Mouse (Mus musculus): ENCODE data around the gene Abca13. TPM values are rescaled to one million over a fixed set of nuclear protein-coding genes. Genes with fewer than 3 reads are reported as not detected.

The Abca13 gene
- polyA plus RNA-seq, 1 experiment from 2014 or later: 0.07 TPM

DNA sequence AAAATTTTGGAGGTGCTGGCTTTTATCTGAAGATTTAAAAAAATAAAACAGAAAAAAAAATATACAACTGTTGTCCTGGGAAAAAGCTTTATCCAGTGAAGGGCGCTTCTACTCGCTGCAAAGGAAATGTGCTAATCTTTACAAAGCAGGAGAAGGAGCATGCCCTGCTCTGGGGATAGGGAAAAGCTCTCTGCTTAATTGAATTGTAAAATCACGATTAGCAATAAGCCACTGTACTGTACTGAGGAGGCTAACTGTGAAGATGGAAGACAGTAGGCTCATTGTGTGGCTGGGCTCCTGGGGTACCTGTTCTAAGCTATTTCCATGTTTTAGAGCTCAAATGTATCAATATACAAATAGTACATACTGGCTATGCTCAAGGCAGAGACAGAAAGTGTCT is 417.3 kb downstream of the Abca13 start:
- Histone ChIP-seq H3K9me3 (replicated peaks) (no peaks in the 10 kb centered on the region), H3K27me3 (no peaks in the 10 kb centered on the region), H3K36me3 (no peaks in the 10 kb centered on the region), H3K9ac (no peak overlapping the region), H3K4me2 (replicated peaks) (no peak overlapping the region), H3K27ac (replicated peaks) (no peak overlapping the region), H3K4me3 (replicated peaks) (no peak overlapping the region), H3K4me1 (no peaks in the 10 kb centered on the region)
- 56% methylated on average over 3 of the region's 3 CpGs for whole genome bisulfite sequencing
- ATAC-seq (ENCODE audit: insufficient number of reproducible peaks, low FRiP score, low TSS enrichment, low read depth): no peak

DNA sequence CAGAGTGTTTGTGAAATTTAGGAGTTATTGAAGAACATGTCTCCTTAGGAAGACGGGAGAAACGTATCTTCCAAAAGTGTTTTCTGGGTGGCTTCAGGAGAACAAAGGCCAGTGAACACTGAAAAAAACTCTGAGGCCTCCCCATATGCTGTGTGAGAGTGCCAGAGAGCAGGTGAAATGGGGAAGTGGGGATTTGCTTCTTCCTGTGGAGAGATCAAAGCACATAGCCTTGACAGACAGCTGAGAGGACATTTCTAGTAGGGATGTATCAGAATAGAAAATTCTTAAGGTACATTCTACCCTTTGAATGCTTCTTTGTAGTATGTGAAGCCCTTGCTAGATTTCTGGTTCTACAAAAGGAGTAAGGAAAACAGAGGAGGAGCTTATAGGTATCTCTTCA is 424.4 kb downstream of the Abca13 start:
- Histone ChIP-seq H3K4me3 (replicated peaks) (no peak overlapping the region), H3K4me1 (no peaks in the 10 kb centered on the region), H3K4me2 (replicated peaks) (no peak overlapping the region), H3K9me3 (replicated peaks) (no peaks in the 10 kb centered on the region), H3K27ac (replicated peaks) (no peak overlapping the region), H3K27me3 (no peaks in the 10 kb centered on the region), H3K36me3 (no peaks in the 10 kb centered on the region), H3K9ac (no peak overlapping the region)
- WGBS: 76% methylated on average over 2 of the region's 2 CpGs
- ATAC-seq (ENCODE audit: insufficient number of reproducible peaks, low FRiP score, low TSS enrichment, low read depth): no peak

DNA sequence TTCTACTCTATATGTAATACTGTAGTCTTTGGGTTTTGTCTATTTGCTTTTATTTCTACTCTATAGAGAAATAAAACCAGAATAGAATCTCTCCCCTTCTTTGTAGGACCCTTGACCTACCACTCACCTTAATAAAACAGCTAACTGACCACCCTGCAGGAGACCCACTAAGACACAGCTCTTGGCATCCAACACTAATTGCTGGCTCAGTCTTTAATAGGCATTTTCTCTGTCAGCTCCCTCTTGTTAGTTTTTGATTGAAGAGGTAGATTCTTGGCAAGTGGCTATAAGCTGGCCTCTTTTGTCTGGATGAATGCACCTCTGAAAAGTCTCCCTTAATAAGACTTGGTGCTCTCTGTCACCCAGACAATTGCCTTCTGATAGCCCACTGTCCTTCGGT is 424.9 kb downstream of the Abca13 start:
- H3K4me2 ChIP-seq (replicated peaks): no peak overlapping the region
- no peak overlapping the region for H3K27ac ChIP-seq (replicated peaks)
- no peaks in the 10 kb centered on the region for H3K9me3 ChIP-seq (replicated peaks)
- ATAC-seq (ENCODE audit: insufficient number of reproducible peaks, low FRiP score, low TSS enrichment, low read depth): no peak
- H3K4me3 ChIP-seq (replicated peaks): no peak overlapping the region
- no peaks in the 10 kb centered on the region for H3K27me3 ChIP-seq
- 87% methylated on average over 1 of the region's 1 CpGs for WGBS
- H3K36me3 ChIP-seq: no peaks in the 10 kb centered on the region
- no peak overlapping the region for H3K9ac ChIP-seq
- no peaks in the 10 kb centered on the region for H3K4me1 ChIP-seq

DNA sequence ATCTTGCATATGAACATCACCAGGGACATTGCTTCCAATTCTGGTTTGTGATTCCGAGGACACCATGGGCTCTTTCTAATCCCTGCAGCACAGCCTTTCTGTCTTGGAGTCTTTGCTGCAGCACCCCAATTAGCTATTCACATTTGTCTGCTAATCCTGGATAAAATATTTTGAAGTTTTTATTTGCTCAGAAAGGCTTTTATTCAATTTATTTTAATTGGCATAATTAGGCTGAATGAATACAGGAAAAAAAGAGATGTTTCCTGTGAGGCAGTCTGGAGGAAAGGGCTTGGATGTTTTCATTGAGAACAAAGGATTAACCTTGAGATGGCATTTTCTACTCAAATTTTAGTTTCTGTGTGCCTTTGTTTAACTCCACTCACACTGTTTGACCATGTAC is 428.2 kb downstream of the Abca13 start:
- 55% methylated on average over 1 of the region's 1 CpGs for WGBS
- Histone ChIP-seq H3K27me3 (no peaks in the 10 kb centered on the region), H3K4me2 (replicated peaks) (no peak overlapping the region), H3K4me1 (no peaks in the 10 kb centered on the region), H3K9me3 (replicated peaks) (no peaks in the 10 kb centered on the region), H3K4me3 (replicated peaks) (no peak overlapping the region), H3K9ac (no peak overlapping the region), H3K36me3 (no peaks in the 10 kb centered on the region), H3K27ac (replicated peaks) (no peak overlapping the region)
- ATAC-seq (ENCODE audit: insufficient number of reproducible peaks, low FRiP score, low TSS enrichment, low read depth): no peak

DNA sequence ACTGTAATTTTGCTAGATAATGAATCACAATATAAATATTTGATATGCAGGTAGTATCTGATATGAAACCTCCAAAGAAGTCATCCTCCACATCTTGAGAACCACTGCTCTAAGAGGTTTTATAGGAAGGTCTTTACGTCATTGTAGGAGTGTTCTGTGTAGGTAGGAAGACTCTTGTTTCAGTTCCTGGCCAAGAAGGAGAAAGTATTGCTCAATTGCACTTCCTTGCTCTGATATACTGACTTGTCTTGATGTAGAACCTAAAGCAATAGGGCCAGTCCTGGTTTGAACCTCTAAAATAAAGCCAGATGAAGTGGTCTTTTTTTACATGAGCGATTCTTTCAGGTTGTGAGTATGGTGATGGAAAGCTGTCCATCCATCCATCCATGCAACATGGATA is 431.1 kb downstream of the Abca13 start:
- no peak overlapping the region for H3K4me2 ChIP-seq (replicated peaks)
- no peak overlapping the region for H3K9ac ChIP-seq
- H3K27me3 ChIP-seq: no peaks in the 10 kb centered on the region
- no peak for ATAC-seq (ENCODE audit: insufficient number of reproducible peaks, low FRiP score, low TSS enrichment, low read depth)
- 86% methylated on average over 2 of the region's 2 CpGs for WGBS
- H3K4me1 ChIP-seq: no peaks in the 10 kb centered on the region
- no peak overlapping the region for H3K4me3 ChIP-seq (replicated peaks)
- H3K9me3 ChIP-seq (replicated peaks): no peaks in the 10 kb centered on the region
- no peak overlapping the region for H3K27ac ChIP-seq (replicated peaks)
- no peaks in the 10 kb centered on the region for H3K36me3 ChIP-seq

DNA sequence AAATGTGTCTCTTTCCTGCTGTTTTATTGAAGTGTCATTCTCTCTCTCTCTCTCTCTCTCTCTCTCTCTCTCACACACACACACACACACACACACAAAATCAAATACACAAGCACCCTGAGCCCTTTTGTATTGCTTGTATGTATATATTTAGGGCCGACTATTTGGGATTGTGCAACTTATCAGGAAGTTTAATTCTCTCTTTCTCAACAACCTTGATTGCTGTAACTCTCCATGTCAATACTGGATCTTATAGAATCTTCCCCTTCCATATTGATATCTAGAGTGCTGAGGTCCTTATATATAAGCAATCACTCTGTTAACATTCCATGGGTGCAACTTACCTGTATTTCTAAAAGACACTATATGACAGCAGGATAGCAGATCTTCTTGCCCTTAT is 433.0 kb downstream of the Abca13 start:
- no peaks in the 10 kb centered on the region for H3K4me1 ChIP-seq
- H3K27ac ChIP-seq (replicated peaks): no peak overlapping the region
- no peak overlapping the region for H3K4me2 ChIP-seq (replicated peaks)
- no peak overlapping the region for H3K4me3 ChIP-seq (replicated peaks)
- no peaks in the 10 kb centered on the region for H3K9me3 ChIP-seq (replicated peaks)
- no peak for ATAC-seq (ENCODE audit: insufficient number of reproducible peaks, low FRiP score, low TSS enrichment, low read depth)
- WGBS: 87% methylated on average over 1 of the region's 1 CpGs
- no peaks in the 10 kb centered on the region for H3K27me3 ChIP-seq
- H3K36me3 ChIP-seq: no peaks in the 10 kb centered on the region
- H3K9ac ChIP-seq: no peak overlapping the region

DNA sequence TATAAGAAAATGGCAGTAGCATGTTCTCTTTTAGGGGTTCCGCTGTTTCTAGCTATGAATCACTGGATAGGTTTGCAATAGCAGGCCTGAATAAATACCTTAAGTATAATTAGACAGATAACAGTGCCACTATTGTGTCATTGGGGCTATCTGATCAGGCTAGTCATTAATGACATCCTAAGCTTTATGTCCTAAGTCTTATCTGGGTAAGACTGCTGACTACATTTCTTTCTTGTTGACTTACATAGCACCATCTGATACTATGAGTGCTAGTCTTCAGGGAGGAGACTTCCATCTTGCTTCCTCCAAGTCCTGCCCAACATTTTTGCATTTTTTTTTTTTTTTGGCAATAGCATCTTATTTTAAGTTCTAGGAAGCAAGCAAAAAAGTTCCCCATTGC is 434.1 kb downstream of the Abca13 start:
- WGBS: 81% methylated on average over 1 of the region's 1 CpGs
- Histone ChIP-seq H3K9ac (no peak overlapping the region), H3K4me3 (replicated peaks) (no peak overlapping the region), H3K9me3 (replicated peaks) (no peaks in the 10 kb centered on the region), H3K27ac (replicated peaks) (no peak overlapping the region), H3K4me2 (replicated peaks) (no peak overlapping the region), H3K36me3 (no peaks in the 10 kb centered on the region), H3K4me1 (no peaks in the 10 kb centered on the region), H3K27me3 (no peaks in the 10 kb centered on the region)
- ATAC-seq (ENCODE audit: insufficient number of reproducible peaks, low FRiP score, low TSS enrichment, low read depth): no peak

DNA sequence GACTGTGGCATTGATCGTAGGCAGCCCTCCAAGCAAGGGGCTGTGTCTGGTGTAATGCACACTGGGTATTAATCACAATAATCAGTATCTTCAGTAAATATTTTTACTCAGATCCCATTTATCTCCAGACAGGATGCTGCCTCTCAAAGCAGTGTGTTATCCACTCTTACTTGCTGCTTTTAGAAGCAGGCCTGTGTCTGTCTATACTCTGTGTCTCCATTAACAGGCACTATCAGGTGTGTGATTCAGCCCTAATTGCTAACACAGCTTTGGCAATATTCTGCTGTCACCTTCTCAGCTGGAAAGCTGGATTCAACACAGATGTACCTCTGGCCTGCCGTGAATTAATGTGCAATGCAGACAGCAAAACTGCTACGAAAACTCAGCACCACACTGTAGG is 455.5 kb downstream of the Abca13 start:
- no peak for ATAC-seq (ENCODE audit: insufficient number of reproducible peaks, low FRiP score, low TSS enrichment, low read depth)
- Histone ChIP-seq H3K4me1 (no peaks in the 10 kb centered on the region), H3K36me3 (no peaks in the 10 kb centered on the region), H3K9me3 (replicated peaks) (no peaks in the 10 kb centered on the region), H3K27ac (replicated peaks) (no peak overlapping the region), H3K4me3 (replicated peaks) (no peak overlapping the region), H3K9ac (no peak overlapping the region), H3K27me3 (no peaks in the 10 kb centered on the region), H3K4me2 (replicated peaks) (no peak overlapping the region)
- WGBS: 82% methylated on average over 3 of the region's 3 CpGs

DNA sequence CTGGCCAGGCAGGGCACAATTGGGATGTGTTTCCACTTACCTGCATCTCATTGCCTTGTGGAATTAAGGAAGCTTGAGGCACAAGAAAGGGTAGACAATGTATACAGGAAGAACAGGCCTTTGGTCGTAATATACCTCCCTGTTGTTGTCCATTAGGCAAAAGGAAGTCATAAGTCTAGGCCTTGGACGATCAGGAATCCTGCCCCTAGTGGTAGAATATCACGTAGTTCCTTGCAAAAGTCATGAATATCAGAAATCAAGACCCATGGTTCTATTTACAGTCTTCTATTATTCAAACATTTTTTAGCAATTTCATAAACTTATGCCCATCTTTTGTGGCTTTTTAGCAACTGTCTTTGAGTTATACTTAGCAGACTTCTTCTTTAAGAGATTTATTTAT is 456.2 kb downstream of the Abca13 start:
- no peaks in the 10 kb centered on the region for H3K4me1 ChIP-seq
- no peak overlapping the region for H3K4me3 ChIP-seq (replicated peaks)
- no peak overlapping the region for H3K4me2 ChIP-seq (replicated peaks)

DNA sequence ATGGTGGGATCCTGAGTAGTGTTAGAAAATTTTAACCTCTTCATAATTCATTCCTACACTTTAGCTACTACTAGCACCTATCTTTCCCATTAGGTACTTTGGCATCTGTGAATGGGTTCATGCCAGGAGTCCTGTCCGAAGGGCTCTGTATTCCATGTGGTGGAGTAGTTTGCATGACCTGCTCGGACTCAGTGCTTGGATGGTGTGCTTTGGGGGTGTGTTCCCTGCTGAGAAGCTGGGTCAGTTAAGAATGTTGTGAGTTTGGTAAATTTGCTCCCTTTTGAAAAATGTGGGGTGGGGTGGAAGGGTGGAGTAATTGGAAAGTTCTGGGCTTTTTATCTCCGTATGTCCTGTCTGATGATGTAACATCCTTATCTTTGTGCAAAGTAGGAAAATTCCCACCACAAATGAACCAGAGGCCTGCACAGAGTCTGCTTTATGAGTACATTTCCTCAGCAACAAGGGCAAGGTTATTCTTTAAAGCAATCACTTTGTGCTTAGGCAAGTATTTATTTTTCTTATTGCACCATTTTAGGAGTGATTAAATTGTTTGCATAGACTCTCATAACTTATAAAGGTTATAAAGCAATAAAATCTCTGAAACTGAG is 475.0 kb downstream of the Abca13 start:
- no peak overlapping the region for H3K4me2 ChIP-seq (replicated peaks)
- H3K9ac ChIP-seq: no peak overlapping the region
- no peaks in the 10 kb centered on the region for H3K4me1 ChIP-seq
- no peak overlapping the region for H3K27ac ChIP-seq (replicated peaks)
- WGBS: 72% methylated on average over 3 of the region's 3 CpGs
- H3K36me3 ChIP-seq: no peaks in the 10 kb centered on the region
- no peak for ATAC-seq (ENCODE audit: insufficient number of reproducible peaks, low FRiP score, low TSS enrichment, low read depth)
- no peak overlapping the region for H3K4me3 ChIP-seq (replicated peaks)
- H3K9me3 ChIP-seq (replicated peaks): no peaks in the 10 kb centered on the region
- H3K27me3 ChIP-seq: no peaks in the 10 kb centered on the region

More for the DNA sequence above, 456.2 kb downstream of the Abca13 start:
- H3K27me3 ChIP-seq: no peaks in the 10 kb centered on the region
- no peak for ATAC-seq (ENCODE audit: insufficient number of reproducible peaks, low FRiP score, low TSS enrichment, low read depth)
- no peak overlapping the region for H3K9ac ChIP-seq
- no peak overlapping the region for H3K27ac ChIP-seq (replicated peaks)
- H3K36me3 ChIP-seq: no peaks in the 10 kb centered on the region
- WGBS: 51% methylated on average over 3 of the region's 3 CpGs
- no peaks in the 10 kb centered on the region for H3K9me3 ChIP-seq (replicated peaks)

DNA sequence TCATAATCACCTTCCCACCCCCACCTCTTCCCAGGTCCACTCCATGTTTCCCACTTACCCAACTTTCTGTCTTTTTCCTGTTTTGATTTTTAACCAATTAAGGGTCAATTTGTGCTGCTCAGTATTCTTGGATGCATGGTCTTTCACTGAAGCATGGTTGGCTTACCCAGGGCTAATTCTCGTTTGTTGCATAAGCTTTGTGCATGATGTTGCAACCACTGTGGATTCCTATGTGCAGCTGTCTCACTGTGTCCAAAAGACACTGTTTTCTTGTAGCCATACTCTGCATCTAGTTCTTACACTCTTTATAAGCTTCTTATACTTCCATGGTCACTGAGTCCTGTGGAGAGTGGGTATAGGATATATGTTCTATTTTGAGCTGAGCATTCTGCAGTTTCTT is 477.7 kb downstream of the Abca13 start:
- no peak for ATAC-seq (ENCODE audit: insufficient number of reproducible peaks, low FRiP score, low TSS enrichment, low read depth)
- Histone ChIP-seq H3K27ac (replicated peaks) (no peak overlapping the region), H3K4me2 (replicated peaks) (no peak overlapping the region), H3K36me3 (no peaks in the 10 kb centered on the region), H3K4me1 (no peaks in the 10 kb centered on the region), H3K27me3 (no peaks in the 10 kb centered on the region), H3K9ac (no peak overlapping the region), H3K4me3 (replicated peaks) (no peak overlapping the region), H3K9me3 (replicated peaks) (no peaks in the 10 kb centered on the region)
- 65% methylated on average over 1 of the region's 1 CpGs for WGBS

DNA sequence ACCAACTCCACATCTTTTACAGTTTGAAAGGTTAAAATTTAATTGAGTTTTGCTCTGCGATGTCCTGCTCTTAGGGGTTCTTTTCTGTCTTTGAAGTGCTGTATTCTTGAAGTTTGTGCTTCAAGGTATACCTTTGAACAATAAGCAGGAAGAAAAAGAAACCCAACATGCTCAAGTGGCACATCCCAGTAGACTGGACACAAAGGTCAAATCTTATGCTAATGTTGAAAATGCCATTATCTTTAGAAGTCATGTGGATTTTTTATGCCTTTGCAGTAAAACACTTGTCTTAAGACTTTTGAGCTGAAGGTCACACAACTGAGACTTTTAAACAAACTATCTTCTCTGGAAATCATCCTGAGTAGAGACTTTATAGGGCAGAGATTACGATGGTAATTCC is 493.2 kb downstream of the Abca13 start:
- H3K27me3 ChIP-seq: no peaks in the 10 kb centered on the region
- no peak overlapping the region for H3K27ac ChIP-seq (replicated peaks)
- H3K4me3 ChIP-seq (replicated peaks): no peak overlapping the region
- H3K4me2 ChIP-seq (replicated peaks): no peak overlapping the region
- H3K36me3 ChIP-seq: no peaks in the 10 kb centered on the region
- WGBS: 77% methylated on average over 2 of the region's 2 CpGs
- H3K9ac ChIP-seq: no peak overlapping the region
- ATAC-seq (ENCODE audit: insufficient number of reproducible peaks, low FRiP score, low TSS enrichment, low read depth): no peak
- no peaks in the 10 kb centered on the region for H3K4me1 ChIP-seq
- H3K9me3 ChIP-seq (replicated peaks): no peaks in the 10 kb centered on the region

Measured in embryonic facial prominence, embryonic 15.5 days (tissue).